Mouse (Mus musculus): Measurements from ENCODE around the gene Sec63. TPM values are rescaled to one million over a fixed set of nuclear protein-coding genes. Genes with fewer than 3 reads are reported as not detected.

Gene Sec63
- polyA plus RNA-seq (2012; rRNA removed; ENCODE audit: low replicate concordance): 9.5 and 13.5 TPM in 2 replicates

GRCm38 (mm10) chr10:42760999-42761900, at the start of gene Sec63:
Sec63 (plus strand) TSS chr10:42761496.

GRCm38 (mm10) chr10:42860159-42860911, 99.0 kb downstream of the Sec63 start, which contains the start of gene Scml4:
Scml4 (plus strand) TSS chr10:42860370.

Other genes with a start within 250 kb of the Sec63 start
- gene Nr2e1, start 177.9 kb upstream of the Sec63 start, polyA plus RNA-seq (2012; rRNA removed; ENCODE audit: low replicate concordance): not detected in 2 replicates
- gene Ostm1, start 177.7 kb upstream of the Sec63 start, polyA plus RNA-seq (2012; rRNA removed; ENCODE audit: low replicate concordance): 21.3 and 24.1 TPM in 2 replicates
- 0.49 and 3.8 TPM in 2 replicates for gene Scml4, start 98.9 kb downstream of the Sec63 start, polyA plus RNA-seq (2012; rRNA removed; ENCODE audit: low replicate concordance)

Data from subcutaneous adipose tissue, adult 2 months (tissue).